Mouse (Mus musculus): Measurements from ENCODE around the gene Cmtm1.
"Not testable (repeated sequence)": the region's sequence is repeated elsewhere in the genome, so short reads cannot be mapped to it uniquely, and the experiment has no call there.

DNA sequence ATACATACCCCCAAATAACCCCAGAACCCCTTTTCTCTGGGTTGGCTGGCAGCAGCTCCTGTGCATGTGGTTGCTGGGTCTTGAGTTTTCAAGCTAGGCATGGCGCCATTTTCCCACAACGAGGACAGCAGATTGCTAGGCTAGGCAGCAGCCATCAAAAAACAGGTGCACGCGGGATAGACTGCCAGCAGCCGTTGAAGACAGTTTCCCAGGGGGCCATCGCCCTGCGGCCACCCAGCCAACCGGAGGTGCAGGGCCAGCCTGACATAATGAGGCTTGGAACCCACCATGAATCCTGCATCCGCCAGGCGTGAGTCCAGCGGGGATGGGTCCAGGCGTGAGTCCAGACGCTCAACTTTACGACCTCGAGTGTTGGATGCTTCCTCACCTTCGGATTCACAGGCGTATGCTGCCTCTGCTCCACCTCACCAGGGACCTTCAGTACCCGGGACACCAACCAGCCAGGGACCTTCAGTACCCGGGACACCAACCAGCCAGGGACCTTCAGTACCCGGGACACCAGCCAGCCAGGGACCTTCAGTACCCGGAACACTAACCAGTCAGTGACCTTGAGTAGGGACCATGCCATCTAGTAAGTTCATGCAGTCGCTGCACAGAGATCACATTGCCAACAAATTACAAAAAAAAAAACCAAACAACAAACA is 45.5 kb downstream of the Cmtm1 start:
- TF ChIP-seq CTCF (conservative IDR thresholded peaks at IDR 0.05 in 1 of 2, IDR thresholded peaks at IDR 0.05 in 1 of 2; ENCODE audit: low read depth in 2 of 2, low read length in 2 of 2); EP300 (IDR thresholded peaks at IDR 0.05; ENCODE audit: low read length); POLR2A (IDR thresholded peaks at IDR 0.05; ENCODE audit: low read depth, low read length); USF2 (conservative IDR thresholded peaks at IDR 0.05; ENCODE audit: low read depth, low read length); TCF12 (IDR thresholded peaks at IDR 0.05; ENCODE audit: low read depth, low read length); ZNF384 (IDR thresholded peaks at IDR 0.05; ENCODE audit: low read depth, low read length); E2F4 (IDR thresholded peaks at IDR 0.05; ENCODE audit: insufficient replicate concordance, low read depth, low read length); BHLHE40 (IDR thresholded peaks at IDR 0.05; ENCODE audit: low read depth, low read length); MAFK (IDR thresholded peaks at IDR 0.05; ENCODE audit: insufficient replicate concordance, low read length); CHD1 (IDR thresholded peaks at IDR 0.05; ENCODE audit: low read depth, low read length); POLR2AphosphoS2 (IDR thresholded peaks at IDR 0.05; ENCODE audit: low read depth, low read length); IRF4 (IDR thresholded peaks at IDR 0.05; ENCODE audit: low read depth, low read length): not testable (repeated sequence)
